Mouse (Mus musculus): ENCODE measurements around the gene Prdx6b. TPM values are rescaled to one million over a fixed set of nuclear protein-coding genes. Genes with fewer than 3 reads are reported as not detected.

The Prdx6b gene
- polyA plus RNA-seq, 1 experiment from 2014 or later, result not detected

GRCm38 (mm10) chr2:80303957-80304356 is 11.7 kb downstream of the Prdx6b start:
- Histone ChIP-seq H3K4me3 (no peak overlapping the region), H3K9me3 (no peaks in the 10 kb centered on the region), H3K4me1 (no peaks in the 10 kb centered on the region), H3K27me3 (ENCODE audit: poor library complexity, severe bottlenecking) (no peaks in the 10 kb centered on the region), H3K27ac (no peak overlapping the region), H3K36me3 (replicated peaks) (no peaks in the 10 kb centered on the region)
- DNase-seq (ENCODE audit: extremely low spot score, low spot score), result no peak
- 93% methylated on average over 2 of the region's 2 CpGs for WGBS

GRCm38 (mm10) chr2:80307701-80308100 is 15.4 kb downstream of the Prdx6b start:
- Histone ChIP-seq H3K27ac (no peak overlapping the region), H3K4me3 (no peak overlapping the region), H3K9me3 (no peaks in the 10 kb centered on the region), H3K4me1 (no peaks in the 10 kb centered on the region), H3K27me3 (ENCODE audit: poor library complexity, severe bottlenecking) (no peaks in the 10 kb centered on the region), H3K36me3 (replicated peaks) (no peaks in the 10 kb centered on the region)
- DNase-seq (ENCODE audit: extremely low spot score, low spot score), result no peak
- 93% methylated on average over 3 of the region's 3 CpGs for WGBS

- WGBS, result 88% methylated on average over 4 of the region's 4 CpGs
- no peak overlapping the region for H3K27ac ChIP-seq
- no peak for DNase-seq (ENCODE audit: extremely low spot score, low spot score)
- H3K9me3 ChIP-seq, result no peaks in the 10 kb centered on the region
- no peak overlapping the region for H3K4me3 ChIP-seq
- H3K4me1 ChIP-seq, result peaks cover 2% of the 10 kb centered on the region; the same call in 1 of the 2 replicates
- no peaks in the 10 kb centered on the region for H3K36me3 ChIP-seq (replicated peaks)
- H3K27me3 ChIP-seq (ENCODE audit: poor library complexity, severe bottlenecking), result no peaks in the 10 kb centered on the region
Measured at GRCm38 (mm10) chr2:80309775-80310174, 17.5 kb downstream of the Prdx6b start.

GRCm38 (mm10) chr2:80310772-80311171 is 18.5 kb downstream of the Prdx6b start:
- no peak overlapping the region for H3K4me3 ChIP-seq
- no peak for DNase-seq (ENCODE audit: extremely low spot score, low spot score)
- WGBS, result 88% methylated on average over 4 of the region's 4 CpGs
- H3K4me1 ChIP-seq, result peaks cover 4% of the 10 kb centered on the region; the same call in 1 of the 2 replicates
- H3K36me3 ChIP-seq (replicated peaks), result no peaks in the 10 kb centered on the region
- H3K27me3 ChIP-seq (ENCODE audit: poor library complexity, severe bottlenecking), result no peaks in the 10 kb centered on the region
- H3K27ac ChIP-seq, result no peak overlapping the region
- no peaks in the 10 kb centered on the region for H3K9me3 ChIP-seq

GRCm38 (mm10) chr2:80311350-80311749 is 19.1 kb downstream of the Prdx6b start:
- DNase-seq (ENCODE audit: extremely low spot score, low spot score), result no peak
- Histone ChIP-seq H3K4me1 (peaks cover 10% of the 10 kb centered on the region), H3K4me3 (no peak overlapping the region), H3K9me3 (no peaks in the 10 kb centered on the region), H3K27ac (no peak overlapping the region), H3K36me3 (replicated peaks) (no peaks in the 10 kb centered on the region), H3K27me3 (ENCODE audit: poor library complexity, severe bottlenecking) (no peaks in the 10 kb centered on the region)
- WGBS, result 57% methylated on average over 4 of the region's 4 CpGs

GRCm38 (mm10) chr2:80314201-80314600 is 21.9 kb downstream of the Prdx6b start:
- Histone ChIP-seq H3K36me3 (replicated peaks) (peaks cover 16% of the 10 kb centered on the region), H3K9me3 (no peaks in the 10 kb centered on the region), H3K27ac (no peak overlapping the region), H3K27me3 (ENCODE audit: poor library complexity, severe bottlenecking) (no peaks in the 10 kb centered on the region), H3K4me3 (no peak overlapping the region), H3K4me1 (peaks cover 16% of the 10 kb centered on the region)
- DNase-seq (ENCODE audit: extremely low spot score, low spot score), result no peak
- 72% methylated on average over 1 of the region's 1 CpGs for WGBS

- Histone ChIP-seq H3K4me1 (peaks cover 16% of the 10 kb centered on the region), H3K27me3 (ENCODE audit: poor library complexity, severe bottlenecking) (no peaks in the 10 kb centered on the region), H3K4me3 (peak overlapping the region; percentile 93), H3K27ac (peak overlapping the region; percentile 98), H3K9me3 (no peaks in the 10 kb centered on the region), H3K36me3 (replicated peaks) (peaks cover 22% of the 10 kb centered on the region)
- no peak for DNase-seq (ENCODE audit: extremely low spot score, low spot score)
- WGBS, result 59% methylated on average over 7 of the region's 7 CpGs
Measured at GRCm38 (mm10) chr2:80314854-80315241, 22.6 kb downstream of the Prdx6b start.

GRCm38 (mm10) chr2:80315242-80316161 is 23.2 kb downstream of the Prdx6b start, which contains the start of gene Dnajc10:
Gene Dnajc10, plus strand, starts transcription at chr2:80315466.
- Histone ChIP-seq H3K27me3 (ENCODE audit: poor library complexity, severe bottlenecking) (no peaks in the 10 kb centered on the region), H3K4me1 (peaks cover 16% of the 10 kb centered on the region), H3K36me3 (replicated peaks) (peaks cover 29% of the 10 kb centered on the region), H3K9me3 (no peaks in the 10 kb centered on the region), H3K4me3 (peak within 1 kb of the TSS; percentile 93), H3K27ac (peak within 1 kb of the TSS; percentile 98)
- DNase-seq (ENCODE audit: extremely low spot score, low spot score), result peak; percentile 92
- under 1% methylated on average over 71 of the region's 72 CpGs for WGBS

GRCm38 (mm10) chr2:80322878-80323277 is 30.6 kb downstream of the Prdx6b start:
- DNase-seq (ENCODE audit: extremely low spot score, low spot score), result no peak
- Histone ChIP-seq H3K27me3 (ENCODE audit: poor library complexity, severe bottlenecking) (no peaks in the 10 kb centered on the region), H3K4me1 (no peaks in the 10 kb centered on the region), H3K4me3 (no peak overlapping the region), H3K27ac (no peak overlapping the region), H3K36me3 (replicated peaks) (peaks cover 93% of the 10 kb centered on the region), H3K9me3 (no peaks in the 10 kb centered on the region)
- WGBS, result 95% methylated on average over 4 of the region's 4 CpGs

GRCm38 (mm10) chr2:80325779-80326178 is 33.5 kb downstream of the Prdx6b start:
- Histone ChIP-seq H3K9me3 (no peaks in the 10 kb centered on the region), H3K4me1 (no peaks in the 10 kb centered on the region), H3K27ac (no peak overlapping the region), H3K4me3 (no peak overlapping the region), H3K27me3 (ENCODE audit: poor library complexity, severe bottlenecking) (no peaks in the 10 kb centered on the region), H3K36me3 (replicated peaks) (peaks cover 93% of the 10 kb centered on the region)
- no peak for DNase-seq (ENCODE audit: extremely low spot score, low spot score)
- 94% methylated on average over 2 of the region's 2 CpGs for WGBS

GRCm38 (mm10) chr2:80327272-80327671 is 35.0 kb downstream of the Prdx6b start:
- H3K36me3 ChIP-seq (replicated peaks), result peaks cover 92% of the 10 kb centered on the region
- H3K27me3 ChIP-seq (ENCODE audit: poor library complexity, severe bottlenecking), result no peaks in the 10 kb centered on the region
- 96% methylated on average over 6 of the region's 6 CpGs for WGBS
- H3K4me1 ChIP-seq, result no peaks in the 10 kb centered on the region
- no peak overlapping the region for H3K4me3 ChIP-seq
- no peaks in the 10 kb centered on the region for H3K9me3 ChIP-seq
- no peak for DNase-seq (ENCODE audit: extremely low spot score, low spot score)
- no peak overlapping the region for H3K27ac ChIP-seq

- H3K36me3 ChIP-seq (replicated peaks), result peaks cover 92% of the 10 kb centered on the region
- 91% methylated on average over 7 of the region's 7 CpGs for WGBS
Measured at GRCm38 (mm10) chr2:80328961-80329653, 36.8 kb downstream of the Prdx6b start.

GRCm38 (mm10) chr2:80340537-80340936 is 48.3 kb downstream of the Prdx6b start:
- Histone ChIP-seq H3K9me3 (no peaks in the 10 kb centered on the region), H3K4me3 (no peak overlapping the region), H3K27me3 (ENCODE audit: poor library complexity, severe bottlenecking) (no peaks in the 10 kb centered on the region), H3K36me3 (replicated peaks) (peaks cover 98% of the 10 kb centered on the region), H3K27ac (no peak overlapping the region), H3K4me1 (no peaks in the 10 kb centered on the region)
- DNase-seq (ENCODE audit: extremely low spot score, low spot score), result no peak
- 96% methylated on average over 9 of the region's 9 CpGs for WGBS

More at GRCm38 (mm10) chr2:80328961-80329653, 36.8 kb downstream of the Prdx6b start:
- Histone ChIP-seq H3K4me3 (no peak overlapping the region), H3K4me1 (no peaks in the 10 kb centered on the region), H3K9me3 (no peaks in the 10 kb centered on the region), H3K27me3 (ENCODE audit: poor library complexity, severe bottlenecking) (no peaks in the 10 kb centered on the region), H3K27ac (no peak overlapping the region)
- DNase-seq (ENCODE audit: extremely low spot score, low spot score), result no peak

Measured in forebrain, embryonic 10.5 days (tissue).